Mouse (Mus musculus) left cerebral cortex, postnatal 4 days (tissue): Measurements from ENCODE around the gene Krtap20-2. TPM values are rescaled to one million over a fixed set of nuclear protein-coding genes. Genes with fewer than 3 reads are reported as not detected.
"Not testable (repeated sequence)": the region's sequence is repeated elsewhere in the genome, so short reads cannot be mapped to it uniquely, and the experiment has no call there.

Experiments
- DNase-seq: peaks from one replicate; pipeline ENCODE4 v3.0.0-alpha.2; 2022
- intact Hi-C: fragments of 180-260 bp; cut with DNase I; formaldehyde crosslinking; loops from one replicate; pipeline ENCODE4 v1.15.1; 2025
- total RNA-seq, 2 experiments: library from RNA; stranded (reverse); gene quantifications; 2 replicates each; pipeline ENCODE4 v1.2.3; 2021

Gene Krtap20-2
- total RNA-seq: not detected

- DNase-seq: no peak
- intact Hi-C loops: no loop called here
These were observed at the start of gene Krtap20-2 for GRCm38 (mm10) chr16:89205561-89205960. Gene Krtap20-2 (plus strand): TSS chr16:89205861.

- intact Hi-C loops: no loop called here
- no peak for DNase-seq
These were observed 48.0 kb upstream of the Krtap20-2 start, which contains the start of gene Gm9789 for GRCm38 (mm10) chr16:89157652-89158051. Gene Gm9789 (plus strand): TSS chr16:89157952.

GRCm38 (mm10) chr16:89169190-89169589 lies 36.5 kb upstream of the Krtap20-2 start, which contains the start of gene Gm7735:
Gene Gm7735 (plus strand): TSS chr16:89169490.
- DNase-seq, intact Hi-C loops: not testable (repeated sequence)

- DNase-seq: no peak
- intact Hi-C loops: no loop called here
These were observed 31.2 kb upstream of the Krtap20-2 start, which contains the start of gene 1110057P08Rik for GRCm38 (mm10) chr16:89174435-89174834. Gene 1110057P08Rik (plus strand): TSS chr16:89174735.

- DNase-seq: no peak
- intact Hi-C loops: no loop called here
These were observed 17.0 kb upstream of the Krtap20-2 start for GRCm38 (mm10) chr16:89188621-89189020.

Other genes with a start within 250 kb of the Krtap20-2 start
- not detected for gene Krtap16-3, start 243.0 kb upstream of the Krtap20-2 start, total RNA-seq
- gene Krtap22-2, start 195.1 kb upstream of the Krtap20-2 start, total RNA-seq: not detected
- not detected for gene Gm10229, start 190.6 kb upstream of the Krtap20-2 start, total RNA-seq
- gene Krtap6-1, start 174.2 kb upstream of the Krtap20-2 start, total RNA-seq: not detected
- gene Gm10228, start 164.4 kb upstream of the Krtap20-2 start, total RNA-seq: not detected
- gene Krtap6-5, start 158.0 kb upstream of the Krtap20-2 start, total RNA-seq: not detected
- not detected for gene 1110025L11Rik, start 141.9 kb upstream of the Krtap20-2 start, total RNA-seq
- gene Krtap6-3, start 121.8 kb upstream of the Krtap20-2 start, total RNA-seq: not detected
- not detected for gene Gm6358, start 65.0 kb upstream of the Krtap20-2 start, total RNA-seq
- gene Gm10061, start 54.8 kb upstream of the Krtap20-2 start, total RNA-seq: not detected
- gene Gm9789, start 47.9 kb upstream of the Krtap20-2 start, total RNA-seq: not detected
- gene Gm7735, start 36.4 kb upstream of the Krtap20-2 start, total RNA-seq: not detected
- gene 1110057P08Rik, start 31.1 kb upstream of the Krtap20-2 start, total RNA-seq: not detected
- gene Krtap21-1, start 198.0 kb downstream of the Krtap20-2 start, total RNA-seq: not detected
- not detected for gene Krtap6-2, start 214.2 kb downstream of the Krtap20-2 start, total RNA-seq